Mouse (Mus musculus): ENCODE results near the gene Sulf2.

Sulf2 gene

GRCm38 (mm10) chr2:166150584-166150983 is 4.9 kb downstream of the Sulf2 start:
- DNase-seq (ENCODE audit: low read depth, low spot score): no peak

- no peak for DNase-seq (ENCODE audit: low read depth, low spot score)
These were observed 6.0 kb downstream of the Sulf2 start for GRCm38 (mm10) chr2:166149482-166149881.

DNA sequence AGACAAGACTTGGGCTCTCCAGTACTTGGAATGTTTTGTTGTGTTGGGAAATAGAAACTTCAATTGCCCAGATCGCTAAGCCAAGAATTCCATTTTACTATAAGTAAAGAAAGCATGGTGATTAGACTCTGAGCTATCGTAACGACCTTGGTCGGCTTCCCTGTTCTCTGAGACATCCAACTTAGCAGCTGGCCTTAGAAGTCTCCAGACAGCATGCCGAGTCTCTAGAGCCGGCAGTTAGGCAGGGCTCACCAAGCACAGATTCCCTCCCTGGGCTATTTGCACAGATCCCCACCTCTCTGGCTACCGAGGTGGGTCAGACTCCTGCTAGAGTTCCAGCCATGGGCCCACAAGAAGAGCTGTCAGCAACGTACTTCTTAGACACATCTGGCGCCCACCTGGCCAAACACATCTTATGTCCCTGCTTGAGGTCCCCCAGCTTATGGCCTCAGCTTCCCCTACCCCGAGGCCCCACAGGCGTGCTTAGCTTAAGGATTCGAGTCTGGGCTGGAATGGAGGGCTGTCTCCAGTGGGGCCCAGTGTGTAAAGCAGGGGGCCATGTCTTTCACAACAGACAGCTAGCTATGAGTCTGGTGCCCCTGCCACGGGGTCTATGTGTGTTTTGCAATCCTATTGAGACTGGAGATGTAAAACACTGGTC is 6.7 kb downstream of the Sulf2 start:
- peak; percentile 83 for DNase-seq (ENCODE audit: low read depth, low spot score)

DNA sequence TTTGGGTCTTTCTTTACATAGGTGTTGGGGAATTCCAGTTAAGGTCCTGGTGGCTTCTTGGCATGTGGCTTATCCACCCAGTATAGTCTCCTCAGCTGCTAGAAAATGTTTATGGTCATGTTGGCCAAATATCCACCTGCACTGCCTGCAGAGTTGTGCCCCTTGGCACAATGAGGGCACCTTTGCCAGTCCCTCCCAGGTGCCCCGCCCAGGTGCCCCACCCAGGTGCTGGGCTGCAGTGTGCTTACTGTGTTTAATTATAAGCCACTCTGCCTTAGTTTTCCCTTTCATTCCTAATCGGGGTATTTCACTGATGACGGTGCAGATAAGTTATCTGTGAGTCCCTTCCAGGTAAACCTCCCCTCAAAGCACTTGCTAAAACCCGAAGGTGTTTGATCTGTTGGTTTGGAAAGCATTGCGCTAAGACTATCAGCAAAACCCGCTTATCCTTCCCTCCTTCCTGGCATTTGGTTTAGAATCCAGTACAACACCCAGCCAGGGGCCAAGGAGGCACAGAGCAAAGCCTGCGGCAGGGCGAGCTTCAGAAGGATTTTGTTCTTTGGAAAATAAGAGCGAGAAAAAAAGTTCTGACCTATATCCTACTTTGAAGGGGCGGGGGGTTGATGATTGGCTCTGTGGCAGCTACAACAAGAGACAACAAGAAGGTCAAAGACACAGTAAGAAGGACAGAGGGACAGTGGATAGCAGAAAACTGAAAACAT is 7.4 kb downstream of the Sulf2 start:
- no peak for DNase-seq (ENCODE audit: low read depth, low spot score)

- DNase-seq (ENCODE audit: low read depth, low spot score): no peak
These were observed 9.0 kb downstream of the Sulf2 start for GRCm38 (mm10) chr2:166146446-166146845.

DNA sequence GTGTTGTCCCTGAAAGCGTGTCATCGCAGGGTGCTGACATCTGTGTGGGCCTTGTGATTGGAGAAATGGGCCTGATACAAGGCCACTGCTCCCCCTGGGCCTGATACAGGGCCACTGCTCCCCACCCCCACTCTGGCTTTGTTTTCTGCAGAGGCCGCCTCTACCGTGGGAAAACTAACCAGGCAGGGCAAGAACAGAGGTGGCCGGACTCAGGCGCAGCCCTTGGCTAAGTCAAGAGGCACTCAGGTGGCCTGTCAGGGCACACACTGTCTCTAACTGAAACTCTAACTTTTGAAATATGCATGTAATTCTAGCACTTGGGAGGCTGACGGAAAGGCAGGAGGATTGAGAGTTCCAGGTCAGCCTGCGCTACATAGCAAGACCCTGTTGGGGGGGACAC is 10.4 kb downstream of the Sulf2 start:
- DNase-seq (ENCODE audit: low read depth, low spot score): no peak

DNA sequence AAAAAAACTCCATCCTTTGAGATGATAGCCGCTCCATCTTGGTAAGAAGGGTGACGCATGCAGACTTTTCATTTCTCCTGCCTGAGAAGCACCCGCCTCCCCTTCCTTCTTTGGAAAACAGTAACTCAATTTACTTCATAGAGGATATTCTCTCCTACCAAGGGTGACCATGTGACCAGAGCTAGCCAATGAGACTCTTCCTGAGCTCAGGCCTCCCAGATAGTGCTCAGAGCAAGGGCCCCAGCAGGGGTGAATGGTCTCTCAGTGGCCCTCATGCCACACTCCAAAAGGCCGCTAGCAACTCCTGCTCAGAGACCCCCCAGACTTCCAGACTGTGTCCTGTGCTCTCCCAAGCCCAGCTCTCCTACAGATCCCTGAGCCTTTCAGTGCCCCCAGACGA is 11.6 kb downstream of the Sulf2 start:
- DNase-seq (ENCODE audit: low read depth, low spot score): no peak

DNA sequence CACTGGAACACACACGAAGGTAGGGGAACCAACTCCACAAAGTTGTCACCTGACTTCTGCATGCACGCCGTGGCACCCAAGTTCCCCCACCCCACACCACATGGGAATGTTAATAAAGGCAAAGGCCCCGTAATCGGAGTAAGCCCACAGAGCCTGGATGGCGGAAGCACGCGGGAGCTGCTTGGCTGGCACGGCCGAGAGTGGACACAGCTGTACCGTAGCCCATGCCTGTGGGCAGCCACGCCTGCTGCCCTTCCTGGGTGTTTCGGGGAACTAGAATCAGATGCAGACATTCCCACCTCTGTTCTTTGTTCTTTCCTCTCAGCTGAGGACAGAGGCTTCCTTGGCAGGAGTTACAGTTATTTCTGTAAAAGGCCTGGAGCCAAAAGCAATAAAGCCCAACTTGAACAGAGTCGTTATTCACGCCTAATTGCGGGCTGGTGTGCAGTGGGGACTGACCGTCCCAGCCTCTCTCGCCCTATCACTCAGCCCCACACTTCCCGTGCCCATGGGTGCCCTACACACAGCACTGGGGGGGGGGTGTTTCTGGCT is 12.8 kb downstream of the Sulf2 start:
- DNase-seq (ENCODE audit: low read depth, low spot score): no peak

DNA sequence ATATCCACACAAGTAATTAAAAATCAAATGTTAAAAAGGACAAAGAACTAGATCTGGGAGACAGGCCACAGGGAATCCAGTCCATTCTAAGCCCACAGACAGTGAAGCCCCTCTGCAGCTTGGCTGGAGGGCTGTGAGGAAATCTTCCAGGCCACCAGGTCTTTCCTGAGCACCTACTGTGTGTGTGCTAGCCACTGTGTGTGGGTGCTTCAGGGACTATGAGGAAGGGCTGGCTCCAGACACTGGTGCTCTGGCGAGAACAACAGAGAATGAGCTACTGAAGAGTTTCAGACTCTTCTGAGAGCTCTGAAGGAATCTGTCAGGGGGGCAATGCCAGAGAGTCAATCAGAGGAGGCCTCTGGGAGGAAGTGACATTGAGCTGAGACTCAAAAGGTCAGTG is 13.6 kb downstream of the Sulf2 start:
- DNase-seq (ENCODE audit: low read depth, low spot score): no peak

DNA sequence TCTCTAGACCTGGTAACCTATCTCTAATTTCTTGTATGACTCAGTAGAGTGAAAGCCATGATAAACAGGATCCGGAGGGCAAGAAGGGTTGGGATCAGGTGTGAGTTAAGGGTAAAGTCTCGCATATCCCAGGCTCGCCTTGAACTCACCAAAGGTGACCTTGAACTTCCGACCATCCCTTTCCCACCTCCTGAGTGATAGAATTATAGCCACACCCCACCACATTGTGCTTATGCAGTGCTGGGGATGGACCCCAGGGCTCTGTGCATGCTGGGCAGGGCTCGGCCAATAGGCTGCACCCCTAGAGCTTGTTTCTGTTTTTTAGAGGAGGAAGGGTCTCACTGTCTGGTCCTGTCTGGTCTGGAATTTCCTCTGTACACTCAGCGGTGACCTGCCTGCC is 14.4 kb downstream of the Sulf2 start:
- DNase-seq (ENCODE audit: low read depth, low spot score): no peak

DNA sequence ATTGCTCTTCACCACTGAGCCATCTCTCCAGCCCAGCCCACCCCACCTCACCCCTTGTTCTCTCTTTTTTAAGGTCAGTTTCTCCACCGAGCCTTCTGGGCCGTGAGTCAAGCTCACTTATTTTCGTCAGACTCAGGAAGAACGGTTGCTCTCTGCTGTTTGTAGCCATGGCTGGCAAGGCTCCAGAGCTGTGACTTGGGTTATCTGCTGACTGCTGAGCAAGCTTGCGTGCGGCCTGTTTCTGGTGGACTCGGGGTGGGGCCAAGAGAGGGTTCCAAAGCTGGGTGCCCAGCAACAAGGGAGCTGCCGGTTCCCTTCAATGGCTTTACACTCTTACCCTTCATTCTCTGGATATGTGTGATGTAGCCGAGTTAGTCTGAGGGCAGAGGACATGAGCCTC is 15.0 kb downstream of the Sulf2 start:
- no peak for DNase-seq (ENCODE audit: low read depth, low spot score)

DNA sequence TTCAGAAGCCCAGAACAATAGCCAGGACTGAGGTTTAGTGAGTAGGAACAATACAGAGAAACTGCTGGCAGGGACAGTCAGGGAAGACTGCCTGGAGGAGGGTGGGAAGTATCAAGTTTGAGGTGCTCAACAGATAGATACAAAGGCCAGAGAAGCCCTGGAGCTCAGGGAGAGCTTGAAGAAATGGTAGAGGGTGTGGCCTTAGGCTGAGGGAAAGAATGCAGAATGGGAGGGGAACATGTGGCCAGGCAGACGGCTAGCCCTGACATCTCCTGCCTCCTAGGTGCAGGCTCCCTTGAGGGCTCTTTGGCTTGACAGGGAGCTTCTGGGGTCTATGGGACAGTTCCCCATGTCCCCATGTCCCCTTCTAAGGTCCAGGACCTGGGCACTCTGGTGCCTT is 17.2 kb downstream of the Sulf2 start:
- no peak for DNase-seq (ENCODE audit: low read depth, low spot score)

- no peak for DNase-seq (ENCODE audit: low read depth, low spot score)
These were observed 18.0 kb downstream of the Sulf2 start for GRCm38 (mm10) chr2:166137467-166137866.

DNA sequence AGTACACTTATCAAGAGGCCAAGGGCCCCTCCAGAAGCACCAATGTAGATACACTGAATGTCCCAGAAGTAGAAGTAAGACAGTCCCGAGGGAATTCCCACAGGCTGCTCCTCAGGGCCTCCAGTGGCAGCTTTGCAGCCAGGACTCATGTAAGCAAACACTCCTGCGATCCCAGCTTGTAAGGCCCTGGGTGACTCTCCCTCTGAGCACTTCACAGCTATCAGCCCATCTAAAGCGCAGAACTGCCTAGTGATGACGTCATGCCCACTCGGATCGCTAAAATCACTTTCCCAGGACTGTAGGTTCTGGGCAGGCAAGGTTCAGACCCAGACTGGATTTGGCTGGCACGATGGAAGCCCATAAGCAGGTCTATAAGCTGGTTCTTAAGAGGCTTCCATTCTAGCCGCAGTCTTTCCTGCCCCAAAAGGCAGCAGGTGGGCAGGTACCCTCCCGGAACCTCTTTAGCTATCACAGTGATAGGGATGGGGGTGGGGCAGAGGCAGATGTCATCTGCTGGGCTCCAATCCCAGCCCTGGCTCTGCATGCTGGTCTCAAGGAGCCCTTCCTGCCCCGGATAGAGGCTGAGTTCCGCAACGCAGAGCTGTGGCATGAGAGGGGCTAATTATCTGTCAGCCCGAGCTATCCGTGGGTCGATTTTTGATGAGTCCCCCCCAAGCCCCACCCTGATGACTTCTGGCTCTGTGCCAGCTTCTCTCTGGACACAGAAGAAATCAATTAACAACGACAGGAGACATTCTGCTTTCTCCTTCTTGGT is 19.6 kb downstream of the Sulf2 start:
- no peak for DNase-seq (ENCODE audit: low read depth, low spot score)

DNA sequence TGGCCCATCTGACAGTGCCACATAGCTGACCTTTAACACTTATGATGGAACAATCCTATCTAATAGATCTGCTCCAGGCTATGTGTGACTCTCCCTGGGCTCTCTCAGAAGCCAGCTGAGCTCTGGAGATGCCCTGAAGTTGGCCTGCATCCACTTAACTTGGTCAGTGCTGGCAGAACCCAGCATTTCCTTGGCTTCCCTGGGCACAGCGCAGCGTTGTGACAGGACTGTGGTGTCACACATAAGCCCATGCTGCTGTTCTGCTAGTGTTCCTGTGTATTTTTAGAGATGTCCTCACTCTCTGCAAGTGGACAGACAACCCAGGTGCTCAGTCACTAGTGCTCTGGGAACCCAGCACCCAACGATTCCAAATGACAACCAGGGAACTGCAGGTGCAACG is 26.7 kb downstream of the Sulf2 start:
- DNase-seq (ENCODE audit: low read depth, low spot score): no peak

- DNase-seq (ENCODE audit: low read depth, low spot score): no peak
These were observed 27.4 kb downstream of the Sulf2 start for GRCm38 (mm10) chr2:166128032-166128431.

DNA sequence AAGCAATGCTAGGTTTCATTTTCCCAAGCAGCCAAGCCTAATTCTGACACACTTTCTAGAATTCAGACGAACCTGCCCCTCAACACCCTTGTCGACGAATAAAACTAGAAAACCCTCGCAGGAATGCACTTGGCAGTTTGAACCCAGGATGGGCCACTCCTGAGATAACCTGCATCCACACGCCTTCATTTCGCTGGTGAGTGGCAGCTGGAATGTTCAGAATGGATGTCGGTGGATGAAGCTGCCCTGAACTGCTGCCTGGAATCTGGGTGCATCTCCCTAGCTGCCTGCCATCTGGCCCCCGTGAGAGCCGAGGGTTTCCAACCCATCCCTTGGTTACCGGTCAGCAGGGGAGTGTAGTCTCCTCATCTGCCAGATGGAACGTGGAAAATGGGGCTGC is 29.1 kb downstream of the Sulf2 start:
- DNase-seq (ENCODE audit: low read depth, low spot score): no peak

- no peak for DNase-seq (ENCODE audit: low read depth, low spot score)
These were observed 29.8 kb downstream of the Sulf2 start for GRCm38 (mm10) chr2:166125492-166126252.

- DNase-seq (ENCODE audit: low read depth, low spot score): no peak
These were observed 30.4 kb downstream of the Sulf2 start for GRCm38 (mm10) chr2:166125033-166125432.

DNA sequence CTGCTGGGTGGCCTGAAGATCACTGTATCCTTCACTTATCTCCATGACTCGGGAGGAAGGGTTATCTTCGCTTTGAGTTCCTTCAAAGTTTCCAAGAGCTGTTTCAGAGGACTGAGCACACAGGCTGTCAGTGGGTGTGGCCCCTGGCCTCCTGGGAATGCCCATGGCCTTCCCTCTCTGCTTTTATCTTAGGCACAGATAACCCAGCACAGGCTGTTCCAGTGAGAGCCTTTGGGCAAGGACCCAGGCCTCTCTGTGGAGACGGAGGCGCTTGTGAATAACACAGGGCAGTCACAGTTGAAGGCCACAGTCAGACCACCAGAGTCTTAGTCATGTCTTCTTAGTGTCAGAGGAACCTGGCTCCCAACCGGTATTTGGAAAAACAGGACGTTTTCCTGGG is 32.7 kb downstream of the Sulf2 start:
- DNase-seq (ENCODE audit: low read depth, low spot score): no peak

DNA sequence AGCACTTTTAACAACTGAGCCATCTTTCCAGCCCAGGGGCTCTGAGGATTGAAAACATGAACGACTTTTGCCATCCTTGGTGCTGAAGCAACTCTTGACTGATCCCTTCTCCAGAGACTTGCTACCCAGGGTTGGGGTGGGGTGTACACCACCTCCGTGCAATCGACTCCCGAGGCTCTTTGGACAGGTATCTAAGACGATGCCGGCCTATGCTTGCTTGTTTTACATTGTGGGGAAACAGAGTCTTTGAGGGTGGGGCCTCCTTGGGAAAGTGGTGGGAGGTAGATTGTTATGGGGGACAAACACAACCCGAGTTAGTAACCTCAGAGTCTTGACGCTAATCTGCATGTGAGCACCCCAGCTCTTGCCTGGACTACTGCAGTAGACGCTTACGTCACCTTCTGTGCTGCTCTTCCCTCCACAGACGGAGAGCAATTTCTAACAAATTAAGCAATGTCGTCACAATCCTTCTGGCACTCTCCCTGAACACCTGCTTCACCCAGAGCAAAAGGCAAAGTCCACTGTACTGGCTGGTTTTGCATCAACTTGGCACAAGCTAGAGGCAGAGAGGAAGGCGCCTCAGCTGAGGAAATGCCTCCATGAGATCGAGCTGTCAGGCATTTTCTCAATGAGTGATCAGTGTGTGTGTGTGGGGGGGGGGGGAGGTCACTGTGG is 33.6 kb downstream of the Sulf2 start:
- no peak for DNase-seq (ENCODE audit: low read depth, low spot score)
